Mouse (Mus musculus) ES-Bruce4 (cell line): ENCODE measurements around the gene Slc5a2. TPM values are rescaled to one million over a fixed set of nuclear protein-coding genes. Genes with fewer than 3 reads are reported as not detected.

Source experiments
- H3K27ac ChIP-seq: 2 replicates; pipeline ENCODE4 v1.5.1; 2012; ENCODE audit warnings: low read length, inconsistent platforms; ENCODE audit not compliant: insufficient read depth
- H3K27me3 ChIP-seq: 2 replicates; pipeline ENCODE4 v1.6.1; 2012; ENCODE audit warnings: mild to moderate bottlenecking, low read length, inconsistent platforms; ENCODE audit not compliant: control insufficient read depth, poor library complexity, insufficient read depth, severe bottlenecking
- H3K36me3 ChIP-seq: 2 replicates; pipeline ENCODE4 v1.6.1; 2012; ENCODE audit warnings: inconsistent platforms, mild to moderate bottlenecking, low read length, moderate library complexity; ENCODE audit not compliant: control insufficient read depth, poor library complexity, insufficient read depth, severe bottlenecking
- H3K4me1 ChIP-seq: one replicate; pipeline ENCODE4 v1.8.1; 2011; ENCODE audit warnings: low read length; ENCODE audit not compliant: control insufficient read depth, insufficient read depth
- H3K4me3 ChIP-seq: 2 replicates; pipeline ENCODE4 v1.5.1; 2011; ENCODE audit warnings: low read depth, mild to moderate bottlenecking, low read length
- H3K9ac ChIP-seq: 2 replicates; pipeline ENCODE4 v1.6.1; 2012; ENCODE audit warnings: low read depth, mild to moderate bottlenecking, inconsistent platforms; ENCODE audit not compliant: poor library complexity, severe bottlenecking
- H3K9me3 ChIP-seq: replicated peaks from 2 replicates; pipeline ENCODE4 v1.6.1; 2012; ENCODE audit warnings: mild to moderate bottlenecking, low read length, inconsistent platforms; ENCODE audit not compliant: control insufficient read depth, poor library complexity, insufficient read depth, severe bottlenecking
- CTCF ChIP-seq: IDR thresholded peaks from one replicate; pipeline ENCODE4 v1.8.1; 2011; ENCODE audit warnings: low read depth, low read length
- EP300 ChIP-seq: IDR thresholded peaks from 2 replicates; pipeline ENCODE4 v1.6.1; 2011; ENCODE audit warnings: low read depth, low read length; ENCODE audit not compliant: insufficient read depth
- POLR2A ChIP-seq: IDR thresholded peaks from one replicate; pipeline ENCODE4 v1.8.1; 2011; ENCODE audit warnings: low read length; ENCODE audit not compliant: insufficient read depth
- polyA plus RNA-seq: library from polyadenylated mRNA; stranded (reverse); fragments of >200 nt; gene quantifications from 2 replicates; pipeline ENCODE4 v1.2.4, GENCODE M21; 2011; ENCODE audit warnings: low read depth; ENCODE audit not compliant: missing spikeins, insufficient read depth, insufficient read length

Gene Slc5a2
- polyA plus RNA-seq, 1 experiment, result not detected

DNA sequence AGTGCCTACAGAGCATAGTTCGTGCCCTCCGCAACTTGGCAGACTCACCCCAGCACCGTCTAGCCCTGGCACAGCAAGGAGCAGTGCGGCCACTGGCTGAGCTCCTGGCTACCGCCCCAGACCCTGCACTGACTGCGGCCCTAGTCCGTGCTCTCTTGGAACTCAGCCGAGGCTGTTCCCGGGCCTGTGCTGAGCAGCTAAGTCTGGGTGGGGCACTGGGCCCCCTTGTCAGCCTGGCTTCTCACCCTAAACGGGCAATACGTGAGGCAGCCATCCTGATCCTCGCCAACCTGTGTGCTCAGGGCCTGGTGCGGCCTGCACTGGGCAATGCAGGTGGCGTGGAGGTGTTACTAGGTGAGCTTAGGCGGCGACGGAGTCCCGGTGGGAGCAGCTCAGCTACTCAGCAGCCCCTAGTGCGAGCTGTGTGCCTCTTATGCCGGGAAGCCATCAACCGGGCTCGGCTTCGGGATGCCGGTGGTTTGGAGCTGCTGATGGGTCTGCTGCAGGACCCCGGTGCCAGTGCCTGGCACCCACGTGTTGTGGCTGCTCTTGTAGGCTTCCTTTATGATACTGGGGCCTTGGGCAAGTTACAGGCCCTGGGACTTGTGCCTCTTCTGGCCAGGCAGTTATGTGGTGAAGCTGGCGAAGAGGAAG is 25.2 kb upstream of the Slc5a2 start:
- Histone ChIP-seq H3K9ac (no peak overlapping the region), H3K27ac (no peak overlapping the region), H3K4me1 (peaks cover 5% of the 10 kb centered on the region), H3K27me3 (no peaks in the 10 kb centered on the region), H3K36me3 (no peaks in the 10 kb centered on the region), H3K4me3 (no peak overlapping the region), H3K9me3 (no peaks in the 10 kb centered on the region)
- TF ChIP-seq POLR2A, result no peak
- no peak for TF ChIP-seq CTCF
- no peak for TF ChIP-seq EP300

- no peaks in the 10 kb centered on the region for H3K4me1 ChIP-seq
- H3K27me3 ChIP-seq, result no peaks in the 10 kb centered on the region
- no peak overlapping the region for H3K27ac ChIP-seq
- H3K4me3 ChIP-seq, result no peak overlapping the region
- H3K9me3 ChIP-seq, result no peaks in the 10 kb centered on the region
- no peaks in the 10 kb centered on the region for H3K36me3 ChIP-seq
- TF ChIP-seq POLR2A (no peak), CTCF (no peak), EP300 (no peak)
- H3K9ac ChIP-seq, result no peak overlapping the region
These were observed 23.1 kb upstream of the Slc5a2 start for GRCm38 (mm10) chr7:128242331-128242730.

GRCm38 (mm10) chr7:128243921-128244320 is 21.5 kb upstream of the Slc5a2 start:
- Histone ChIP-seq H3K27me3 (no peaks in the 10 kb centered on the region), H3K9ac (no peak overlapping the region), H3K36me3 (no peaks in the 10 kb centered on the region), H3K27ac (no peak overlapping the region), H3K4me1 (no peaks in the 10 kb centered on the region), H3K9me3 (no peaks in the 10 kb centered on the region), H3K4me3 (no peak overlapping the region)
- TF ChIP-seq EP300 (no peak), CTCF (no peak), POLR2A (no peak)

- H3K36me3 ChIP-seq, result no peaks in the 10 kb centered on the region
- no peaks in the 10 kb centered on the region for H3K9me3 ChIP-seq
- TF ChIP-seq POLR2A (no peak), CTCF (no peak), EP300 (no peak)
- no peak overlapping the region for H3K9ac ChIP-seq
- H3K27ac ChIP-seq, result no peak overlapping the region
- H3K27me3 ChIP-seq, result no peaks in the 10 kb centered on the region
- H3K4me1 ChIP-seq, result no peaks in the 10 kb centered on the region
- H3K4me3 ChIP-seq, result no peak overlapping the region
These were observed 20.9 kb upstream of the Slc5a2 start for GRCm38 (mm10) chr7:128244410-128245025.

DNA sequence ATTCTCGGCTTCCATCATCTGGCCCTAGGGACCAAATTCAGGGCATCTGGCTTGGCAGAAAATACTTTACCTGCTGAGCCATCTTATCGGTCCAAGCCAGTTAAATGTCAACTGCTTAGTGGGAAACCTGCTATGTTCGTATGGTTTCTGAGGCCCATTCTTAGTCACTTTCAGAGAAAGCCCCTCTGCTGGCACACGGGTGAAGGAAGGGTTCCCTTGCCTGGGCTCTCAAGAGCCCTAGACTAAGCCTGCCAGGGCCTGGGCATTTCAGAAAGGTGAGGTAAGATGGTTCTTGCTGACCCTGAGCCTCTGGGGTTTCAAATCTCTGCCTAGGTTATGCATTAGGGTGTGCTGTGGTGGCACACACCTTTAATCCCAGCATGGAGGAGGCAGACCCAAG is 19.9 kb upstream of the Slc5a2 start:
- H3K27ac ChIP-seq, result no peak overlapping the region
- H3K4me3 ChIP-seq, result no peak overlapping the region
- no peaks in the 10 kb centered on the region for H3K36me3 ChIP-seq
- no peak overlapping the region for H3K9ac ChIP-seq
- TF ChIP-seq POLR2A (no peak), CTCF (no peak), EP300 (no peak)
- no peaks in the 10 kb centered on the region for H3K9me3 ChIP-seq
- no peaks in the 10 kb centered on the region for H3K4me1 ChIP-seq
- no peaks in the 10 kb centered on the region; the same call in 1 of the 2 replicates for H3K27me3 ChIP-seq

GRCm38 (mm10) chr7:128246496-128247391 is 18.7 kb upstream of the Slc5a2 start, which contains the start of gene Tgfb1i1:
Gene Tgfb1i1, plus strand, starts transcription at chr7:128246812.
- Histone ChIP-seq H3K4me3 (peak within 1 kb of the TSS; percentile 53), H3K27ac (no peak within 1 kb of the TSS), H3K9ac (peak within 1 kb of the TSS; percentile 10), H3K36me3 (no peaks in the 10 kb centered on the region), H3K4me1 (no peaks in the 10 kb centered on the region), H3K9me3 (no peaks in the 10 kb centered on the region), H3K27me3 (no peaks in the 10 kb centered on the region; the same call in 1 of the 2 replicates)
- TF ChIP-seq EP300 (no peak), POLR2A (no peak), CTCF (no peak)
